Mouse (Mus musculus): ENCODE data around the gene Pin4. TPM values are rescaled to one million over a fixed set of nuclear protein-coding genes. Genes with fewer than 3 reads are reported as not detected.

The Pin4 gene
- total and polyA plus RNA-seq, 3 experiments, result 65.5 to 72.8 TPM; not detected in 1

DNA sequence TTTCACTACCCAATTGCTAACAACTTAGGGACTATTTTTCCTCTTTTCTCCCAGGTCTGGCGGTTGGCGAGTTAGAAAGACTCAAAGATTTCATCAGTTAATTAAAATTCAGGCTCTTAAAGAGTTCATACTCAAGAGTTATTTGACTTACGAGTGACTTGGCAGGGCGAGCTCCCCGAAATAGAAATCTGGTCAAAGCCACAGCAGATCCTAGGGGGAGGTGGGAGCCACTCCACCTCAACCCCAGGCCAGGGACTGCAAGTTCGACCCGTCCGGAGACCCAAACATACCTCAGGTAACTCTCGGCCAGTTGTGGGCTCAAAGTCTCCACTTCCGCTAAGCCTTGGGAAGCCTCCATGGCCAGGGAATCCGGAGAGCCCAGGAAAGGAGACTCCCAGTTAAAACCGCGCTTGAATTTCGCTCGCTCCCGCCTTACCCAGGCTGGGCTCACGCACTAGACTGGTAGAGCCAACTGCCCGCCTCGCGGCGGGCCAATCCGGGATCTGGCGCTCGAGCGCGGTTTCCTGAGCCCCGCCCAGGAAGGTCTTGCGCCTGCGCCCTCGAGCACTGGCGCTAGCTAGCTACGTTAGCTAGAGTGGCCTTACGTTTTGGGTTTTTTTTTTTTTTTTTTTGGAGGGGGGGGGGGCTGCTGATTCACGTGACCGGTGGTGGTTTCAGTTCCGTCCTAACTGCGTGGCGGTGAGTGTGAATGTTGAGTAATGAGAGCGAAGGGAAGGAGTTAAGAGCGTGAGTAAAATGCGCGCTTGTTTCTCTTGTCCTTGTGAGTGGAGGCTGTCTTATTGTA is 37.6 kb downstream of the Pin4 start, which contains the start of gene Ercc6l:
Ercc6l (minus strand) TSS at position 474 of the 805 bp plus-strand sequence.
- peak; percentile 95 for DNase-seq

DNA sequence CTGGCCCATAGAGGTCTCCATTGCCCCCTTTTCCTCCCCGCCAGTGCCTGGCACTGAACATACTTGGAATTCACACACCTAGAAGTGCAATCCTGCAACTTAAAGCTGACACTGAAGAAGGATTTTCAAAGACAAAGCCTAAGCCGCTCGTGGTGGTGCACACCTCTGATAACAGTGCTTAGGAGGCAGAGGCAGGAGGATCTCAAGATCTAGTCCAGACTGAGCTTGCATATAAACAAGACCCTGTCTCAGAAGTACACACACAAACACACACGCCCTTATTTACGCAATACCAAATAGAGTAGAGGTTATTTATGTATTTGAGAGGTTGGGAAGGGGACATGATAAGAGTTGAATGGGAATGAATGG is 38.2 kb downstream of the Pin4 start:
- DNase-seq, result no peak

DNA sequence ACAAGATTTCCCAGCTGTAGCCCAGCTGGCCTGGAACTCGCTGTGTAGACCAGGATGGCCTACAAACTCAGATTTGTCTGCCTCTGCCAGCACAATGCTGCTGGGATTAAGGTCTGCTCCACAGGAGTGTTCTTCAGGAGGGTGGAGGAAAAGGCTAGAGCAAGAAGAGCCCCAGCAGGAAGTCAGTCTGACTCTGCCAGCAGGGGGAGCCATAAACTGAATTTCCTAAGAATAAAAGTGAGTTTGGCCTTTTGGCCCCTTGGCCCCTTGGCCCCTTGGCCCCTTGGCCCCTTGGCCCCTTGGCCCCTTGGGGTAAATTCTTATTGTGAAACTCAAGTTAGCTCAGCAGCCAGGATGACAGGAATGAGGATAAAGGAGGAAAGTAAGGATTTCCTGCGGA is 40.5 kb downstream of the Pin4 start:
- DNase-seq, result peak; percentile 18

DNA sequence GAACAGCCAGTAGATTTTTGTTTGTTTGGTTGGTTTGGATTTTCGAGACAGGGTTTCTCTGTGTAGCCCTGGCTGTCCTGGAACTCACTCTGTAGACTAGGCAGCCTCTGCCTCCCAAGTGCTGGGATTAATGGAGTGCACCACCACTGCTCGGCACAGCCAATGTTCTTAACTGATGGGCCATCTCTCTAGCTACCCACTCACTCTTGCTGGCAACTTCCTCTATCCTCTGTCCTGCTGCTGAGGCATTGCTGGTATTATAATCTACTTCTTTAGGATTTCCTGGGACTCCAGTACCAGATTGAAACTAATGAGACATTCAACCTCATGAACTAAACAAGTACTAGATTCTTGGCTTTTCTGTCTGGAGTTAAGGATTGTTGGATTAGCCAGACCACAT is 41.3 kb downstream of the Pin4 start:
- DNase-seq, result no peak

DNA sequence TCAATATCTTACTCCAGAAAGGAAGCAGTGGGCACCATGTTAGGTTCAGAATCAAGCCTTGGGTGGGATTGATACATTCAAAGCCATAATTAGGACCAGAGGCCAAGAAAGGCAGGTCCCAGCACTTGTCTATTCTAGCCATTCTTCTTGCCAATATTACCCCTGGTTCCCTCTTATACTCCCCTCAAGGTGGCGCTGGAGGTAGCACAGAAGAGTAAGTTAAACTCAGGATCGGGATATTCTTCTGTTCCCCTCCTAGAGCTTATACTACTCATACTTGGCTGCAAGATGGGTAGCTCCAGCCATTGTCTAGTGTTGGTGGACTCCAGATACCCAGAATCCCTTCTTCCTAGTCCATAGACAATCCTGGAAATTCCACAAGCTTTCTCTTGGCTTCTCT is 43.8 kb downstream of the Pin4 start:
- DNase-seq, result no peak

DNA sequence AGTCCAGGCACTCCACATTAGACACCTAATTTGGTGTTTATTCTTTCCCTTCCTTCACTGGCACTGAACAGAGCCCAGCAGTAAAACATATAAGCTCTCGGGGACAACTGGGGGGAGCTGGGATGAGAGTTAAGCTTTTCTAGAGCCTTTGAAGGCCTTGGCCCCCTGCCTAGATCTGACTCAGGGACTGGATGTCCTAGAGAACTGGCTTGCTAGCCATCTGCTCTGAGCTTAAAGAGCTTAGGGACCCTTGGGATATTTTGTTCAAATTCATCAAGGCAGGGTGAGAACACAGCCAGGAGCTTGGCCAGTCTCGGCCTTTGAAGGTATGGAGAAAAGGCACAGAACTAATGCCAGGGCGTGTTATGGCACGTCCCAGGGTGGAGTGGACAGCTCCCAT is 44.3 kb downstream of the Pin4 start:
- DNase-seq, result peak; percentile 69

DNA sequence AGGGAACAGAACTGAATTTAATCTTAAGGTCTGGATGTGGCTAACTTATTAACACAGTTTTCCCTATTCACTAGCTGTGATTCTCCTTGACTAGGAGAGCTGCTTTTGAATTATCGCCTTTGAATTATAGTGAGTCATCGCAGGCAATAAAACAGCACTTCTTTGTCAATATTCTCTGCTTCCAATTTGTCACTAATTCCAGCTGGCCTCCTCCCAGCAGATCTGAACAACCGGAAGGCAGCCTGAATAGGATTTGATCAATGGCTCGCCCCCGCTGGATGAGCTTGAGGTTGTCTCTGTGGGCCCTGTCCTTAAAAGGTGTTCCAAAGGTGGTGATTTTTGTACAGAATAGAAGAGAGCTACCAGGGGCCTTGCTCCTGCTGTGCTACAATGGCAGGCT is 47.3 kb downstream of the Pin4 start:
- DNase-seq, result peak; percentile 11

DNA sequence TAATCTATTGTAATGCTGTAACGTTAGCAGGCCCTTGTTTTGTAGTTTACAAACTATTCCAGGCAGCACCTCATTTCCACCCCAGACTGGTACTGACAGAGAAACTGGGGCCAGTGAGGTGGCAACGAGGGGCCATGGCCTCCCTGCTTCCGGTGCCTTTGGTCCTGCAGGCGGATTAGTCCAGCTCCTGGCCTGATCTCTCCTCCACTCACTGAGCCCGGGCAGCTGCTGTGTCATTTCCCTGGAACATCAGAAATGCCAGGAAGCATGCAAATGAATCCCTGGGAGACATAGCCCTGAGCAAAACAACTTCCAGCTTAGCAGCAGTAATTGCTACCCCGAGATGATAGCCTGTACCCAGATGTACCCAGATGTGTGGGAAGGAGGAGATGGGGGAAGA is 47.7 kb downstream of the Pin4 start:
- DNase-seq, result no peak

DNA sequence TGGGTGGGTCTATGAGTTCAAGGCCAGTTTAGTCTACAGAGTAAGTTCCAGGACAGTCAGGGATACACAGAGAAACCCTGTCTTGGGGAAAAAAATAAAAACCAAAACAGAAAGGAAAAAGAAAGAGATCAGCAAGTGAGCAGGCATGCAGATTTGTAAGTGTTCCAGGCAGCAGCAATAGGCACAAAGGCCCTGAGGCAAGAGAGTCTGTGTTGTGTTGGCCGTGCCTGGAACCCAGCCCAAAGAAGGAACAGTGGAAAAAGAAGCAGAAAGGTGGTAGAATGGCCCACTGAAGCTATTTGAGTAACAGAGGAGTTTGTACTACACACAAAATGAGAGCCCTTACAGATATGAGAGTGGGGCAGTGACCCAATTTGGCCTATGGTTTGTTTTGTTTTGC is 50.5 kb downstream of the Pin4 start:
- no peak for DNase-seq

DNA sequence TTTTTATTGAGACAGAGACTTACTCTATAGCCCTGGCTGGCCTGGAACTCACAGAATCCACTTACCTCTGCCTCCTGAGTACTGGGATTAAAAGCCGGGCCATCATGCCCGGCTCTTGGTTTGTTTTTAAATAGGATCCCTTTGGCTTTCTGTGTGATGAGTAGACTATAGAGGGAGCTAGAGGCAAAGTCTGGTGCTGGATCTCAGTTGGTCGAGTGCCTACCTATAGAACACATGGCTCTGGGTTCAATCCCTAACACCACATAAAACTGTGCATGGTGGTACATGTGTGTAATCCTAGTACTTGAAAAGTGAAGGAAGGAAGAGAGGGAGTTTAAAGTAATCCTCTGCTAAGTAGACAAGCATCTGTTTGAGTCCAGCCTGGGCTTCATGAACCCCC is 50.9 kb downstream of the Pin4 start:
- no peak for DNase-seq

DNA sequence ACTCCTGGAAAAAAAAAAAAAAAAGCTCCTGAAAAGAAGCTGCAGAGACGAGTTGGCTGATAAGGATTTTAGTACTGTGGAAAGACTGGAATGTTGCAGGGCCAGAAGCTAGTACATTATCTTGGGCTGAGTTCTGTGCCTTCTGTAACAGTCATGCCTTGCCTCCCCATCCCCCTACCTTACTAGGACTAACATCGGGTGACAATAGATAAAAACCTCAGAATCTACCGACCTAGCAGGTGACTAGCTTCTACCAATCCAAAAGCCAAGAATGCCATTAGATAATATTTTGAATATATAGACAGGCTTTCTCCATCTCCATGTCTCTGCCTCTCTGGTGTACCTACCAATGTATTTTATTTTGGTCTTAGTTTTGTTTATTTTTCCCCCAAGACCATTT is 51.7 kb downstream of the Pin4 start:
- DNase-seq, result no peak

DNA sequence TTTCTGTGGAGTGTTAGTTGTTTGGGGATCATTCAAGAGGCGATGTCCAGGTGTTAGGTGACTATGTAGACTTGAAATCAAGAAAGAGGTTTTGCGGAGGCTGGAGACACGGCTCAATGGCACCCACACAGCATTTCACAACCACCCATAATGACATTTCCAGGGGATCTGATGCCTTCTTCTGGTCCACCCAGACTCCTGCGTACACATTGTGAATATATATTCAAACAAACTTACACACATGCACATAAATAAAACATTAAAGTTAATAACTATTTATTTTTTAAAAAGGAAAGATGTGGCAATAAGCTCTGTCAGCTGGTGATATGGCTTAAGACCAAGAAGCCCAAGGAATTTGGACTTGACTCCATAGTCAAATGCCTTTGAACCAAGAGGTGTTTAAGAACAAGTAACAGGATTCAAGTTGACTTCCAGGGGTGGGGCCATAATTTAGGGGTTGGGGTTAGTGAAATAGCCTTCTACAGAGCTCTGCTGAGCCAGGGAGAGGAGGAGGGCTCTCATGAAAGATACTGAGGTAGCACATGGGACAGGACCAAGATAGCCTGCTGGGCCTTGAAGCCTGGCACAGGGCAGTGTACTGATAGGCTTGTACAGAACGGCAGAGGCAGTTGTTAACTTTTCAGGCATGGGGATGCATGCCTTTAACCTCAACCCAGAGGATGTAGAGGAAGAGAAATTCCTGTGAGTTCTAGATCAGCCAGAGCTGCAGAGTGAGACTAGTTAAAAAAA is 56.5 kb downstream of the Pin4 start:
- no peak for DNase-seq

Other genes with a start within 250 kb of the Pin4 start
- 1 to 10 TPM; 7.7 to 8.6 TPM for gene Rtl5, start 48.1 kb upstream of the Pin4 start, total RNA-seq (2021)
- 8.2 and 9.8 TPM in 2 replicates for gene Rtl5, start 48.1 kb upstream of the Pin4 start, polyA plus RNA-seq (2012; rRNA removed)
- gene Ercc6l, start 37.6 kb downstream of the Pin4 start, total RNA-seq (2021), result under 1 TPM; 0.28 to 0.63 TPM
- gene Ercc6l, start 37.6 kb downstream of the Pin4 start, polyA plus RNA-seq (2012; rRNA removed), result not detected in 2 replicates
- gene Rps4x, start 69.9 kb downstream of the Pin4 start, total RNA-seq (2021), result 1,000 to 10,000 TPM in 1 of 2 experiments, 100 to 1,000 TPM in 1; 708 to 1,084 TPM
- 48.9 and 54.2 TPM in 2 replicates for gene Rps4x, start 69.9 kb downstream of the Pin4 start, polyA plus RNA-seq (2012; rRNA removed)
- 10 to 100 TPM in 1 of 2 experiments, 1 to 10 TPM in 1; 1.2 to 19.3 TPM for gene Cited1, start 132.7 kb downstream of the Pin4 start, total RNA-seq (2021)
- gene Cited1, start 132.7 kb downstream of the Pin4 start, polyA plus RNA-seq (2012; rRNA removed), result 2.3 and 25.2 TPM in 2 replicates